Mouse (Mus musculus): ENCODE data around the gene Tmod4.

DNA sequence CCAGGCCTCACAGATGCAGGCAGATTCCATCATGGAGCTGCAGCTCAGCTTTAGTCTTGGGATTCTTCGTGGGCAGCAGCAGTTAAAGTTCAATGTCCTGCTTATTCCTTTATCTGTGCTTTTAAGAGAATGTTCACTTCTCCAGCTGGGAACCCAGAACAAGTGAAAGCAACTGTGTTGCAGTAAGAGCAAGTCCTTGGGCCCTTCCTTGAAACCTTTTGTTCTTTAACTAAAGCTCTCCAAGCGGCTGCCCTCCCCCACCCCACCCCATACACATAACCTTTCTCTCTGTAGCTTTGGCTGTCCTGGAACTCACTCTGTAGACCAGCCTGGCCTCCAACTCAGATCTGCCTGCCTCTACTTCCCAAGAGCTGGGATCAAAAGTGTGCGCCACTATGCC lies 52.2 kb downstream of the Tmod4 start:
- TF ChIP-seq CTCF (IDR thresholded peaks at IDR 0.05; ENCODE audit: low read depth, low read length) (no peak), POLR2A (IDR thresholded peaks at IDR 0.05; ENCODE audit: insufficient read depth, low read length) (no peak)
